11 mouse cellular contexts compared by ENCODE assay signal in the genomic region with DNA sequence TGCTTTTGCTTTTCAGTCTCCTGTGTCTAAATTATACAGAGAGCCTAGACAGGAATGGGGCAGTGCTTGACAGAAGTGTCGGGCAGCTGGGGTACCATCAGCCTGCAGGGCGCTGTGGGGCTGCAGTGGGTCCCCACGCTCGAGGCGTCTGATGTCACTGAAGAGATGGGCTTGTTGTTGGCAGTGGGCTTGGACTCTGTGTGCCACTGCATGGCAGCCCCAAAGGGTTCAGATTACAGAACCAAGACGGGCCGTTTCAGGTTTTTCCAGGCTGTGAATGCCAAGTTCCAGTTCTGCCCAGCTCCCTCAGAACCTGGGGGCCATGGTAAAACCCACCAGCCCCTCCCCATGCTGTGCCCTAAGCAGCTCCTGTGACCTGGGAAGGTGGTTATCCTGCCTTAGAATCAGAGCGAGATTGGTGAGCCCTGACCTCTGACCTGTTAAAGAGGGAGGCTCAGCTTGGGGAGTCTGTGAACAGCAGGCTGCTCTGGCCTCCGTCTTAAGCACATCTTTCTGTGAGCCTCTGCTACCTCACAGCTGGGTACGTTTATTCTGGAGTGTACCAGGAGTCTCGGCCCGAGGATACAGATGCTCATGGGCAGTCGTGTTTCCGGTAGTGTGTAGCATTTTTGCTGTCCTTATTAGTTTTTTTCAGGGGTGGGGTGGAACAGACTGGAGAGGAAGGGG. TPM values are rescaled to one million over a fixed set of nuclear protein-coding genes. Genes with fewer than 3 reads are reported as not detected.
A peak's percentile ranks its signal among the peaks of the same experiment; 100 is the strongest.
DNase-seq lines count a peak whose midpoint lies in the region; ATAC-seq lines count a peak whose summit lies in the region.
"Had no signal": no experiment of that assay in that cellular context is flagged by ENCODE, and none has a peak within 500 bp of the region (broad histone marks: within the 10 kb centered on the region; RNA-seq: fewer than 3 reads in every experiment).

No protein-coding gene starts in this region.

- ATAC-seq in heart, embryonic 15.5 days (replicated peaks; ENCODE audit: insufficient number of reproducible peaks, insufficient read depth, low FRiP score, low read depth): no peak
- no peak; the same call in 1 of the 2 replicates for ATAC-seq in neural tube, embryonic 13.5 days (ENCODE audit: low read depth)

- no peak overlapping the region for H3K4me3 ChIP-seq in heart, embryonic 15.5 days
- no peak overlapping the region for H3K4me3 ChIP-seq in neural tube, embryonic 13.5 days
- no peak overlapping the region for H3K4me3 ChIP-seq in limb, embryonic 10.5 days

- H3K4me2 ChIP-seq in heart, embryonic 15.5 days: no peak overlapping the region
- H3K4me2 ChIP-seq in neural tube, embryonic 13.5 days: no peak overlapping the region

- intact Hi-C loops in heart, postnatal 25 days (cut with DNase I): loop anchor here (2.0 to 5.0 kb wide), 3 partner anchors 55 to 343 kb away; no protein-coding TSS in a partner anchor

- H3K36me3 ChIP-seq in heart, embryonic 15.5 days: no peaks in the 10 kb centered on the region
- H3K36me3 ChIP-seq in neural tube, embryonic 13.5 days: no peaks in the 10 kb centered on the region
- H3K36me3 ChIP-seq in limb, embryonic 10.5 days: no peaks in the 10 kb centered on the region

- H3K4me1 ChIP-seq in heart, embryonic 15.5 days (replicated peaks): peaks cover 66% of the 10 kb centered on the region
- H3K4me1 ChIP-seq in neural tube, embryonic 13.5 days (replicated peaks): peaks cover 23% of the 10 kb centered on the region
- H3K4me1 ChIP-seq in limb, embryonic 10.5 days: peaks cover 52% of the 10 kb centered on the region

- no peaks in the 10 kb centered on the region for H3K9me3 ChIP-seq in heart, embryonic 15.5 days (replicated peaks)
- no peaks in the 10 kb centered on the region for H3K9me3 ChIP-seq in neural tube, embryonic 13.5 days
- no peaks in the 10 kb centered on the region for H3K9me3 ChIP-seq in limb, embryonic 10.5 days (replicated peaks)
- H3K9me3 ChIP-seq: megakaryocyte, embryonic 14.5 days had no signal

- H3K27me3 ChIP-seq in heart, embryonic 15.5 days: no peaks in the 10 kb centered on the region
- H3K27me3 ChIP-seq in neural tube, embryonic 13.5 days: no peaks in the 10 kb centered on the region
- no peaks in the 10 kb centered on the region for H3K27me3 ChIP-seq in limb, embryonic 10.5 days (ENCODE audit: low read depth, poor library complexity, severe bottlenecking)
- H3K27me3 ChIP-seq: megakaryocyte, embryonic 14.5 days had no signal

- peak overlapping the region; percentile 59 for H3K27ac ChIP-seq in heart, embryonic 15.5 days
- H3K27ac ChIP-seq in neural tube, embryonic 13.5 days (replicated peaks): peak overlapping the region; percentile 54; the same call in 1 of the 2 replicates
- peak overlapping the region; percentile 65 for H3K27ac ChIP-seq in limb, embryonic 10.5 days

- DNase-seq in heart, postnatal 25 days (ENCODE audit: low spot score): no peak
- no peak for DNase-seq in neural tube, embryonic 10.5 days (ENCODE audit: extremely low spot score, low spot score)
- no peak for DNase-seq in limb, embryonic 10.5 days (ENCODE audit: low spot score)
- DNase-seq in thymus, postnatal 25 days: no peak
- DNase-seq in urinary bladder, postnatal 10 days (ENCODE audit: low spot score): no peak
- no peak for DNase-seq in adrenal gland, postnatal 10 days

- no peak overlapping the region for H3K9ac ChIP-seq in heart, embryonic 15.5 days
- H3K9ac ChIP-seq in neural tube, embryonic 13.5 days: no peak overlapping the region

- 54% methylated on average over 14 of the region's 14 CpGs for WGBS in heart, embryonic 15.5 days
- WGBS in neural tube, embryonic 13.5 days: 58% methylated on average over 14 of the region's 14 CpGs
- WGBS in limb, embryonic 10.5 days: 44% methylated on average over 14 of the region's 14 CpGs

RNA-seq across cellular contexts. Expression of a gene that starts 47.1 kb away (rescaled TPM):
- polyA plus RNA-seq in heart, embryonic 15.5 days (2015; fragmentation: Nextera tagmentation; extraction: Ambion mirVana): 21.3 and 22.6 TPM in 2 replicates
- total RNA-seq in heart, postnatal 25 days (2021): 10 to 100 TPM; 14.6 to 15.6 TPM
- 27.8 and 32.1 TPM in 2 replicates for polyA plus RNA-seq in neural tube, embryonic 13.5 days (2015; fragmentation: Nextera tagmentation; extraction: Ambion mirVana)
- polyA plus RNA-seq in limb, embryonic 10.5 days (2016; fragmentation: Nextera tagmentation; extraction: Ambion mirVana): 20.1 and 28.0 TPM in 2 replicates
- 10 to 100 TPM; 16.8 to 17.0 TPM for total RNA-seq in adrenal gland, postnatal 10 days (2021)

RNA-seq across cellular contexts. Expression of a gene that starts 58.1 kb away (rescaled TPM):
- polyA plus RNA-seq in heart, embryonic 15.5 days (2015; fragmentation: Nextera tagmentation; extraction: Ambion mirVana): not detected in 2 replicates
- not detected for total RNA-seq in heart, postnatal 25 days (2021)
- polyA plus RNA-seq in neural tube, embryonic 13.5 days (2015; fragmentation: Nextera tagmentation; extraction: Ambion mirVana): 0.61 and 1.5 TPM in 2 replicates
- polyA plus RNA-seq in limb, embryonic 10.5 days (2016; fragmentation: Nextera tagmentation; extraction: Ambion mirVana): 0.09 TPM in 1 of 2 replicates, not detected in the other
- total RNA-seq in adrenal gland, postnatal 10 days (2021): under 1 TPM in 1 of 2 experiments, not detected in 1; 0.12 TPM
- total RNA-seq: adrenal gland, postnatal 4 days had no signal
- polyA plus RNA-seq: inflammation-experienced regulatory T-cells, adult 6 months had no signal
